Mouse (Mus musculus) hindbrain, embryonic 13.5 days (tissue): ENCODE measurements at regions not wholly inside any gene's neighbourhood (a gene's known extent, or its start where the extent isn't known, plus 50 kb on each side); places are given as distances from the start of the nearest gene placed in this dataset.

ENCODE experiments used
- ATAC-seq: fragments of 200-750 bp; cut with Nextera tagmentation; 2 replicates; pipeline ENCODE4 v1.8.0; 2017; ENCODE audit warnings: moderate TSS enrichment; ENCODE audit not compliant: low FRiP score
- H3K27ac ChIP-seq: fragments of 300-500 bp; sonication (generic); 2 replicates; pipeline ENCODE4 v1.5.1; 2015; ENCODE audit warnings: inconsistent platforms, mild to moderate bottlenecking, moderate library complexity
- H3K27me3 ChIP-seq: fragments of 300-500 bp; sonication (generic); 2 replicates; pipeline ENCODE4 v1.6.1; 2015; ENCODE audit warnings: mild to moderate bottlenecking, inconsistent platforms
- H3K36me3 ChIP-seq: fragments of 300-500 bp; sonication (generic); 2 replicates; pipeline ENCODE4 v1.6.1; 2015; ENCODE audit warnings: mild to moderate bottlenecking, inconsistent platforms
- H3K4me1 ChIP-seq: fragments of 300-500 bp; sonication (generic); replicated peaks from 2 replicates; pipeline ENCODE4 v1.6.1; 2015; ENCODE audit warnings: inconsistent platforms
- H3K4me2 ChIP-seq: fragments of 300-500 bp; sonication (generic); 2 replicates; pipeline ENCODE4 v1.6.1; 2015; ENCODE audit warnings: inconsistent platforms, mild to moderate bottlenecking, moderate library complexity
- H3K4me3 ChIP-seq: fragments of 300-500 bp; sonication (generic); 2 replicates; pipeline ENCODE4 v1.5.1; 2015; ENCODE audit warnings: mild to moderate bottlenecking, inconsistent platforms
- H3K9ac ChIP-seq: fragments of 300-500 bp; sonication (generic); 2 replicates; pipeline ENCODE4 v1.6.1; 2015; ENCODE audit warnings: mild to moderate bottlenecking, inconsistent platforms
- H3K9me3 ChIP-seq: fragments of 300-500 bp; sonication (generic); 2 replicates; pipeline ENCODE4 v1.6.1; 2016; ENCODE audit warnings: inconsistent platforms
- WGBS: fragments of 180-500 bp; shearing (Covaris S2); methylation state at CpG from one replicate; pipeline ENCODE4 v1.1.7; 2015; 5-methylcytosine and 5-hydroxymethylcytosine counted together

DNA sequence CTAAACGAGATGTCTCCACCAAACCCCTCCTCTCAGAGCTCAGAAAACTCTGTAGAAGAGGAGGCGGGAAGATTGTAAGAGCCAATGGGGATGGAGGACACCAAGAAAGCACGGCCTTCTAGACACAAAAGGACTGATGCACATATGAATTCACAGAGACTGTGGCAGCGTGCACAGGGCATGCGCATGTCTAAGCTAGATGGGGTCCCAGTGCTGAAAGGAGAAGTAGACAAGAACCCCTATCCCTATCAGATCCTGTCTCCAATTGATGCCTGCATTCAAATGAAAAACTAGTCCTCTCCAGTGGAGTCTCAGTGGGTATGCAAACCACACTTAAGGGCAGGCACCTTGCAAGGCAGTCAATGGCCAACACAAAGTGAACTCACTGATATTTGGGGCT lies 123.3 kb downstream of the Dhrs2 start:
- WGBS: 91% methylated on average over 5 of the region's 5 CpGs

DNA sequence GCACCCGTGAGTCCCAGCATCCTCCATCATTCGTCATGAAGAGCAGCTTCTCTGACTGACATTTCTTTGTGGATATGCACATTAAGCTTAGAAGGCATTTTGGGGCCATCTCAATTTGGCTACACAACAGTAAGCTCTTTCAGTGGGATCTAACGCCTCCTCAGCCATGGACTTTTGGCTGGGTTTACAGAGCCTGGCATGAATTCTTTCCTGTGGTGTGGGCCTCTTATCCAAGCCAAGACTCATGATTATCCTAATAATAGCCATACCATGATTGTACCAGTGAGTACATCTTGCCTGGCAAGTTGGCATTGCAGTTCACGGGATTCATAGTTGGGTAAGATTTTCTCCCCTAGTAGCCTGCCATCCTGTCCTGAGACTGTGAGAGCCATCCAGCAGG lies 126.3 kb downstream of the Dhrs2 start:
- Histone ChIP-seq H3K27ac (no peak overlapping the region), H3K9me3 (no peaks in the 10 kb centered on the region), H3K36me3 (no peaks in the 10 kb centered on the region), H3K4me3 (no peak overlapping the region), H3K27me3 (no peaks in the 10 kb centered on the region), H3K4me1 (no peaks in the 10 kb centered on the region), H3K4me2 (no peak overlapping the region), H3K9ac (no peak overlapping the region)
- 77% methylated on average over 4 of the region's 4 CpGs for WGBS
- no peak for ATAC-seq

More for the DNA sequence above, 123.3 kb downstream of the Dhrs2 start:
- Histone ChIP-seq H3K27ac (no peak overlapping the region), H3K4me1 (no peaks in the 10 kb centered on the region), H3K4me3 (no peak overlapping the region), H3K4me2 (no peak overlapping the region), H3K9ac (no peak overlapping the region), H3K9me3 (no peaks in the 10 kb centered on the region), H3K36me3 (no peaks in the 10 kb centered on the region), H3K27me3 (no peaks in the 10 kb centered on the region)
- no peak for ATAC-seq

DNA sequence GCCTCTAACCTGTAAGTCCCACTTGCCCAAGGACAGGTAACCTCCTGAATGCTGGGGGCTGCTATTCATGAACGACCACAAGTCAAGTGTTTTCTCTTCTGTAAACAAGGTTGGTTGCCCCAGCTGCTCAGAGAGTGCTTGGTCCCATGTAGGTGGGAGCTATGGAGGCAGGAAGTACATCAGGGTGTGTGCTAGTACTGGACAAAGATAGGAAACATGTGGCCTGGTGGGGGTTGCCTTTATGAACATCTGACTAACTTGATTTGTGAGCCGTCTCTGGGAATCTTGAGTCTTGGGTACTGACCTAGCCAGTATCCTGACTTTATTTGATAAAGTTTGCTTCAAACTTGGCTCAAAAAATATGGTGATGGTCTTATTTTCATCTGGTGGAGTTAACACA lies 121.3 kb upstream of the Dhrs4 start:
- ATAC-seq: no peak
- Histone ChIP-seq H3K36me3 (no peaks in the 10 kb centered on the region), H3K27ac (no peak overlapping the region), H3K4me1 (no peaks in the 10 kb centered on the region), H3K27me3 (no peaks in the 10 kb centered on the region), H3K4me3 (no peak overlapping the region), H3K4me2 (no peak overlapping the region), H3K9me3 (no peaks in the 10 kb centered on the region), H3K9ac (no peak overlapping the region)
- 85% methylated on average over 2 of the region's 2 CpGs for WGBS

DNA sequence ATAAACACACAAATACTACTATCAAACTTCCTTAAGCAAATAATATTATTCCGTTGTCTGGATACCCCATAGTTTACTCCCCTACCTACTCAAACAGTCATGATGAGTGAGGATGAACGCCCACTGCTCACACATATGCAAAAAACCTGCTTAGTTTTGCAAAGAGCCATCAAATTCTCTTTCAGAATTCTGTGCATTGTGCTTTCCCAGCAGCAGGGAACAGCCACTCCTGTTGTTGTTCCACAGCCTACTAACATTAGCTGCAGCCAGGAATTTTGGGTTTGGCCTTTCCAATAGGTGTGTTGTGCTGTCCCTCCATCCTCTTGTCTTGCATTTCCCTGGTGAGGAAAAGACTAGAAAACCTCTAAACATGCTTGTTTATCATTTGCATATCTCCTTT lies 120.1 kb upstream of the Dhrs4 start:
- no peak for ATAC-seq
- WGBS: 76% methylated on average over 2 of the region's 2 CpGs
- H3K27me3 ChIP-seq: no peaks in the 10 kb centered on the region

DNA sequence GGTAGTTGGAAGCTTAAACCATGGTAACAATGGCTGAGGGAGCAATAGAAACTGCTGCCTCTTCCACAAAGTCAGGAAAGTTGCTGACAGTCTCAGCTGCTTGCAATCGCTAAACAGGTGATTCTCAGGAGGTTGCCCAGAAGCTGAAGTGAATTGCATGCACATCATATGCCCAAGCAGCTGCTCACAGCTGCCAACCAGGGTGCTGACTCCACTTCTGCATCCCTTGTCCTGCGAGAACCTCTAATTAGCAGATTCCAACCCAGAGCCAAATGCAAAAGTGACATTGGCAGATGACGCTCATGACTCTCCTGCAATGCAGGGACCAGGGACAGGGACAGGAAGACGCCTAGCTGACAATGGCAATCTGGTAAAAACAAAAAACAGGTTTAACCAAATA lies 116.2 kb upstream of the Dhrs4 start:
- 76% methylated on average over 4 of the region's 4 CpGs for WGBS

More for the DNA sequence above, 120.1 kb upstream of the Dhrs4 start:
- Histone ChIP-seq H3K36me3 (no peaks in the 10 kb centered on the region), H3K9ac (no peak overlapping the region), H3K4me1 (0 out of 2 replicates have a peak, but pooled peaks cover 2% of the 10 kb centered on the region), H3K4me3 (no peak overlapping the region), H3K4me2 (no peak overlapping the region), H3K9me3 (no peaks in the 10 kb centered on the region), H3K27ac (no peak overlapping the region)

DNA sequence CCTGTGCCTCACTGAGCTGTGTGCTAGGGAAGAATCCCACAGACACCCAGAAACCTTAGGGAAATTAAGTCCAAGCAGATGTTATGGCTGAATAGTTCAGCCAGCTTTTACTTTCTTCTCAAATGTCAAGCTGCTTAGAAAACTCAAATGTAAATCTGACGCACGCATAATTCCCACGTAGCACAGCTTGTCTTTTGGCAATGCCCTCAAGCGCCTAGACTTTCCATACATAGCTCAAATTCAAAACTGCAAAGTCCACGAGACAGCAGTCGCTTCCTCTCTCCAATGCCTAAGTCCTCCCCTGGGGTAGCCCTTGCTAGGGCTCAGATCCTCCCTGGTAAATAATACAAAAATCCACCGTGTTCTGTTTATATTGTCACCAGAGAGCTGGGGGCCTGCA lies 115.8 kb upstream of the Dhrs4 start:
- ATAC-seq: no peak
- no peak overlapping the region for H3K4me3 ChIP-seq
- 70% methylated on average over 7 of the region's 7 CpGs for WGBS

More for the DNA sequence above, 116.2 kb upstream of the Dhrs4 start:
- no peak overlapping the region for H3K4me3 ChIP-seq
- ATAC-seq: no peak
- no peaks in the 10 kb centered on the region for H3K9me3 ChIP-seq
- 0 out of 2 replicates have a peak, but pooled peaks cover 2% of the 10 kb centered on the region for H3K4me1 ChIP-seq
- no peak overlapping the region for H3K27ac ChIP-seq
- no peaks in the 10 kb centered on the region for H3K27me3 ChIP-seq
- H3K4me2 ChIP-seq: no peak overlapping the region
- H3K9ac ChIP-seq: no peak overlapping the region
- no peaks in the 10 kb centered on the region for H3K36me3 ChIP-seq

DNA sequence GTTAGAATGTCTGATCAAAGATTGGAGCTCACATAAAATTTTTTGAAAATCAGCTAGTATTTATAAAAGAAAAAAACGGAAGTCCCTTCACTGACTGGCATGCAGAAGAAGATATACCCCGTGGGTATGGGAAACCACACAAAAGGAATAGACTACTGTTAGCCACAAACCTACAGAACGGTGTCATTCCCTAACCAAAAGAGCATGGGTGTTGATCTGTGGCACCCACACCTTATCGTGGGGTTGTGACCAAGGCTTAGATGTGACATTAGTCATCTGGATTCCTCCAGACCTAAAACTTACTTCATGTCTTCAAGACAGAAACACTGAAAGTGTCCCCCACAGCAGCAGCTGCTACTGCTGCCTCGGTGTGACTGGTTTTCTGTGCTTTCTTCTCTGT lies 108.2 kb upstream of the Dhrs4 start:
- Histone ChIP-seq H3K27ac (no peak overlapping the region), H3K4me3 (no peak overlapping the region), H3K4me1 (no peaks in the 10 kb centered on the region), H3K27me3 (no peaks in the 10 kb centered on the region), H3K9me3 (no peaks in the 10 kb centered on the region), H3K9ac (no peak overlapping the region), H3K36me3 (no peaks in the 10 kb centered on the region), H3K4me2 (no peak overlapping the region)
- 93% methylated on average over 5 of the region's 5 CpGs for WGBS
- ATAC-seq: no peak

More for the DNA sequence above, 115.8 kb upstream of the Dhrs4 start:
- H3K36me3 ChIP-seq: no peaks in the 10 kb centered on the region
- H3K4me2 ChIP-seq: no peak overlapping the region
- 0 out of 2 replicates have a peak, but pooled peaks cover 2% of the 10 kb centered on the region for H3K4me1 ChIP-seq
- no peak overlapping the region for H3K27ac ChIP-seq
- no peaks in the 10 kb centered on the region for H3K27me3 ChIP-seq
- no peak overlapping the region for H3K9ac ChIP-seq
- H3K9me3 ChIP-seq: no peaks in the 10 kb centered on the region

DNA sequence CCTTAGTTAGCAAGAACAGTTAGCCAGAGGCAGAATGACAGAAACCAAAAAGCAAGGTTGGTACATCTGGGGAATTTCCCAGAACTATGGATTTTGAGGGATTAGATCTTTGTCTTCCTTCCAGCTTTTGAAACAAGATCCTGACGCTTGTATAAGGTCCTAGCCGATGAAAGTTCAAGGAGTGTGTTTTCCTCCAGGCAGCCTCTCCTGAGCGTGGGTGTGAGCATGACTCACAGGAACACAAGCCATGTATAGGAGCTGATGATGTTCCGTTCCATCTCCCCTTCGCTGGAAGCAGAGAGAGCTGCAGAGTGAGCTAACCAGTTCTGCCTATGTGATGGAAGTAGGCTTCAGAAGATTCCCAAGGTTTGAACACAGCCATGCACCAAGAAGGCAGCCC lies 105.6 kb upstream of the Dhrs4 start:
- H3K27me3 ChIP-seq: no peaks in the 10 kb centered on the region
- H3K4me2 ChIP-seq: no peak overlapping the region
- H3K4me1 ChIP-seq: no peaks in the 10 kb centered on the region
- no peaks in the 10 kb centered on the region for H3K9me3 ChIP-seq
- H3K27ac ChIP-seq: no peak overlapping the region
- H3K4me3 ChIP-seq: no peak overlapping the region
- WGBS: 96% methylated on average over 5 of the region's 5 CpGs
- H3K36me3 ChIP-seq: no peaks in the 10 kb centered on the region
- no peak overlapping the region for H3K9ac ChIP-seq
- no peak for ATAC-seq

DNA sequence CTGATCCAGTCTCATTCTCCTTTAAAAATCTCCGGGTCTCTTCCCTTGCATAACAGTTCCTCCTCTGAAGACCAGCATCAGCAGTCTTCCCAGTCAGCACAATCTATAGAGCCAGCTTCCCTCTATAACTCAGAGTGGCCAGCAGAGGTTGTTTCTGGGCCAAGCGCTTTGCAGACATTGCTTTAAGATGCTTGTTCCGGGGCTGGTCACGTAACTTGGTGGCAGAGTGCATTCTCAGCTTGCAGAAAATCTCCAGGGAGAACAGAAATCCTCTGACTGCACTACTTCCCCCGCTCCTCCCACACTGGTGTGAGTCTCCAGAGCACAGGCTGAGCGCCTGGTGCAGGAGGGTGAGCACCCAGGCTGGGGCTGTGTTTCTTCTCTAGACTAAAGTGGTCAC lies 91.8 kb upstream of the Dhrs4 start:
- no peak overlapping the region for H3K4me2 ChIP-seq
- no peaks in the 10 kb centered on the region for H3K4me1 ChIP-seq
- H3K4me3 ChIP-seq: no peak overlapping the region
- WGBS: 59% methylated on average over 6 of the region's 6 CpGs
- 0 out of 2 replicates have a peak overlapping the region, but pooled peaks have one; percentile 23 for H3K27ac ChIP-seq
- no peak overlapping the region for H3K9ac ChIP-seq
- no peaks in the 10 kb centered on the region for H3K27me3 ChIP-seq
- H3K9me3 ChIP-seq: no peaks in the 10 kb centered on the region
- no peak for ATAC-seq
- no peaks in the 10 kb centered on the region for H3K36me3 ChIP-seq

DNA sequence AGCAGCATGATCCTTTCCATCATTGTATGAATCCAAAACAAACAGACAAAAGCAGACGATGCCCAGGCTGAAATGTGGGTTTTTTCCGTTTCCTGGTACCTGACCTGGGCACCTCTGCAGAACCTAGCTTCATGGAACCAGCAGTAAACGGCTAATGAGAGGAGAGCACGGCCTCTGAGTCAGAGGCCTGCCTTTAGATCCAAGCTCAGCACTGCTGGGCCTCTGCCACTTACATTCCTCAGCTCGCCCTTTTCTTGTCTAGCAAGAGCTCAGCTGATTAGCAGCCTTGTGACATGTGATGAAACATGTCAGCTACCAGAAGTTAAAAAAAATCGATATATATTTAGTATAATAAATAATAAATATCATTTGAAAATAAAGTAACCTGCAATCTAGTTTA lies 91.2 kb upstream of the Dhrs4 start:
- H3K36me3 ChIP-seq: no peaks in the 10 kb centered on the region
- ATAC-seq: no peak
- no peaks in the 10 kb centered on the region for H3K27me3 ChIP-seq
- H3K27ac ChIP-seq: no peak overlapping the region
- no peaks in the 10 kb centered on the region for H3K9me3 ChIP-seq
- 76% methylated on average over 6 of the region's 6 CpGs for WGBS
- no peaks in the 10 kb centered on the region for H3K4me1 ChIP-seq
- H3K9ac ChIP-seq: no peak overlapping the region
- no peak overlapping the region for H3K4me3 ChIP-seq
- H3K4me2 ChIP-seq: no peak overlapping the region

DNA sequence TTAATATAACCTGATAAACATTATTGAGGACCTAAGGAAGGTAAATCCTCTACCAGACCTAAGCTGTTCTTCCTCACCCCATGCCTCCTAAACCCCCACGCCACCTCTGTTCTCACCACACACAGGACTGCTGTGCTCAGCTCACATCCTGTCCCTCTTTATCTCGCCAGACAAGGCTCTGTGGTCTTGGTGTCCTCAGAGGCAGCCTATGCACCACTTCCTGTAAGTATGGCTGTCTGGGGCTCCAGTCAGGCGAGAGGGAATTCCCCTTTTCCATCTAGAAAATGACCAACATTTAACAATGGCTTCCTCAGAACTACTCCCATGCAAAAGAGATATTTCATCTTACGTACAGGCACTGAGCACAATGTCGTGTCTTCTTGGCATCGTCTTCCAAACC lies 86.2 kb upstream of the Dhrs4 start:
- H3K27ac ChIP-seq: no peak overlapping the region
- WGBS: 86% methylated on average over 6 of the region's 6 CpGs
- 0 out of 2 replicates have a peak, but pooled peaks cover 4% of the 10 kb centered on the region for H3K27me3 ChIP-seq
- H3K9ac ChIP-seq: no peak overlapping the region
- H3K4me1 ChIP-seq: no peaks in the 10 kb centered on the region
- no peak overlapping the region for H3K4me2 ChIP-seq
- no peaks in the 10 kb centered on the region for H3K9me3 ChIP-seq
- H3K36me3 ChIP-seq: no peaks in the 10 kb centered on the region
- H3K4me3 ChIP-seq: no peak overlapping the region
- no peak for ATAC-seq

DNA sequence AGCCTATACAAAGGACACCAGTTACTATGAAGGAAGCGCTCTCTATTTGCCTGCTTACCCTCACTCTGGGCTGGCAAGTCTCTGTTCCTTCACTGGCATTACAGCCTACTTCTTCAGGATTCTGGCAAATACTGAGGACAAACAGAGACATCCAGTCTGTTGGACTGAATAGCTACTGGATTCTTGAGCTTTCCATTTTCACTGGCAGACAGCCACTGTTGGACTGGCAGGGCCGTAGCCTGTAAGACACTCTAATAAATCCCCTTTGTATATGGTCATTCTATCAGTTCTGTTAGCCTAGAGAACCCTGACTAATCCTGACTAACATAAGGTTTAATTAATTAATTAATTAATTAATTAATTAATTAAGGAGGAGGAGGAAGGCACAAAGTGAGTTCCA lies 72.4 kb upstream of the Dhrs4 start:
- ATAC-seq: no peak
- H3K27me3 ChIP-seq: no peaks in the 10 kb centered on the region
- no peaks in the 10 kb centered on the region for H3K36me3 ChIP-seq
- H3K4me1 ChIP-seq: no peaks in the 10 kb centered on the region
- H3K4me2 ChIP-seq: no peak overlapping the region
- 88% methylated on average over 2 of the region's 2 CpGs for WGBS
- no peak overlapping the region for H3K9ac ChIP-seq
- H3K9me3 ChIP-seq: no peaks in the 10 kb centered on the region
- no peak overlapping the region for H3K4me3 ChIP-seq
- no peak overlapping the region for H3K27ac ChIP-seq
